Mouse (Mus musculus) lung, adult 10 weeks (tissue): ENCODE measurements around the gene Dnajc13. TPM values are rescaled to one million over a fixed set of nuclear protein-coding genes. Genes with fewer than 3 reads are reported as not detected.

Experiments used
- polyA plus RNA-seq: library from polyadenylated mRNA; stranded (reverse); fragments of 350-450 nt; fragmentation: Illumina TruSeq; extraction: RNeasy Lipid Tissue Mini Kit (QIAGEN cat#74804); gene quantifications from one replicate; pipeline ENCODE4 v1.2.3, GENCODE M21; 2014; ENCODE audit warnings: low read depth, low replicate concordance; ENCODE audit not compliant: insufficient read depth

Dnajc13 gene
- 13.6 TPM for polyA plus RNA-seq

GRCm38 (mm10) chr9:104262823-104263352 lies at the start of gene Dnajc13:
Gene Dnajc13 (minus strand): TSS chr9:104262930.

GRCm38 (mm10) chr9:104126833-104127232 lies 135.9 kb downstream of the Dnajc13 start, which contains the start of gene Ackr4:
Gene Ackr4 (minus strand): TSS chr9:104126933.

Other genes starting within 250 kb of the Dnajc13 start
- not detected for gene Gm28305, start 222.3 kb downstream of the Dnajc13 start, polyA plus RNA-seq
- 26.3 TPM for gene Uba5, start 199.8 kb downstream of the Dnajc13 start, polyA plus RNA-seq
- 12.0 TPM for gene Acad11, start 199.6 kb downstream of the Dnajc13 start, polyA plus RNA-seq
- gene Ackr4, start 136.0 kb downstream of the Dnajc13 start, polyA plus RNA-seq: 3.1 TPM
- gene Acpp, start 74.8 kb upstream of the Dnajc13 start, polyA plus RNA-seq: 1.6 TPM